Mouse (Mus musculus): ENCODE results near the gene Cd209d. TPM values are rescaled to one million over a fixed set of nuclear protein-coding genes. Genes with fewer than 3 reads are reported as not detected.
"Not testable (repeated sequence)": the region's sequence is repeated elsewhere in the genome, so short reads cannot be mapped to it uniquely, and the experiment has no call there.

Gene Cd209d
- 1 to 10 TPM in 1 of 2 experiments, under 1 TPM in 1; 0.41 to 2.1 TPM for total RNA-seq (2021)
- long read RNA-seq, experiment 1, partial matches to known transcripts, result 4 of 4 reads
- long read RNA-seq, experiment 1, other reads (novel, unspliced or antisense), result 0 of 4 reads
- long read RNA-seq, experiment 2, partial matches to known transcripts, result 4 of 4 reads
- long read RNA-seq, experiment 2, other reads (novel, unspliced or antisense), result 0 of 4 reads

DNA sequence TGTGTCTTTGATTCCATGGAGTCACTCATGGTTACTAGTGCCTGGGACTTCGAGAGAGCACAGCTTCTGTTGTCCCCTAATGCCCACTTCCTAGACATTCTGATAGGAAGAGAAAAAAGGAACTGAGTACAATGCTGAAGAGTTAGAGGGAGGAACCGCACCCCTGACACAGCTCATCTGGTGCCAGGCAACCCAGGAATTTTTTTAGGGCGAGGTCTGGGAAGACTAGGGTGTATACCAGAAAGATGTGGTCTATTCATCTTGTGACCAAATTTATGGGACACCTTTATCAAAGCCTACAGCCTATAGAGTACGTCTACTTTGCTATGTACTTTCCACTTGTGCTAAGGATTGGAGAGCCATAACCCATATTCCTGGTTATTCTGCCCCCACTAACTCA, at the start of gene Cd209d:
Gene Cd209d, minus strand, starts transcription at position 101 of the 400 bp plus-strand sequence.
- DNase-seq, result no peak

- DNase-seq, result no peak
These were observed 48.4 kb upstream of the Cd209d start, which contains the start of gene Cd209b for GRCm38 (mm10) chr8:3926744-3927143. Gene Cd209b (minus strand): TSS chr8:3926844.

GRCm38 (mm10) chr8:3876121-3876520, 2.2 kb downstream of the Cd209d start:
- no peak for DNase-seq

DNA sequence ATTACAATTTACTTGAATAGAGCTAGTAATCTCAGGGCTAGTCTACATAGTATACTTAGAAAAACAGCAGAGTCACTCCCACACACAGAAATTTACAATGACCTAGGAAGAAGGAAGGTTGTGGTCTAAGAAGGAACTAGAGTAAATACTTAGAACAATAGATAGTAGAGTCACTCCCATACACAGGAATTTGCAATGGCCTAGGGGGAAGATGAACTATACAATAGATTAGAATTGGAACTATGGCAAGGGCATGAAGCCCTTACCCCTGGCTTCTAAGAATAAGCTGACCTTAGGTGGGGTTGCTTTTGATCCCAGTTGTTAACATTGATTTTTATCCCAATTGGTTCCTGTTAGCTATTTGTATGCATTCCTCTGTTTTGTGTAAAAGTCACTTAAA, 15.6 kb downstream of the Cd209d start:
- not testable (repeated sequence) for DNase-seq

- DNase-seq, result no peak
These were observed 24.1 kb downstream of the Cd209d start, which contains the start of gene Cd209e for GRCm38 (mm10) chr8:3854209-3854608. Gene Cd209e (minus strand): TSS chr8:3854309.

Other genes starting within 250 kb of the Cd209d start
- 1 to 10 TPM; 1.2 to 1.9 TPM for gene Stxbp2, start 247.6 kb downstream of the Cd209d start, total RNA-seq (2021)
- 10 to 100 TPM in 1 of 2 experiments, under 1 TPM in 1; 0.97 to 24.5 TPM for gene Retn, start 222.8 kb downstream of the Cd209d start, total RNA-seq (2021)
- gene Mcemp1, start 212.8 kb downstream of the Cd209d start, total RNA-seq (2021), result not detected
- 1 to 10 TPM in 1 of 2 experiments, not detected in 1; 7.8 TPM for gene Fcor, start 206.2 kb downstream of the Cd209d start, total RNA-seq (2021)
- gene Trappc5, start 202.3 kb downstream of the Cd209d start, total RNA-seq (2021), result 10 to 100 TPM; 17.8 to 18.0 TPM
- under 1 TPM; 0.23 to 0.27 TPM for gene Fcer2a, start 184.4 kb downstream of the Cd209d start, total RNA-seq (2021)
- not detected for gene Clec4g, start 157.9 kb downstream of the Cd209d start, total RNA-seq (2021)
- gene Cd209a, start 129.6 kb downstream of the Cd209d start, total RNA-seq (2021), result not detected
- gene Cd209e, start 24.2 kb downstream of the Cd209d start, total RNA-seq (2021), result not detected
- 1 to 10 TPM; 1.5 to 3.7 TPM for gene Cd209b, start 48.3 kb upstream of the Cd209d start, total RNA-seq (2021)
- under 1 TPM in 1 of 2 experiments, not detected in 1; 0.27 TPM for gene Cd209c, start 76.2 kb upstream of the Cd209d start, total RNA-seq (2021)
- gene Cd209f, start 227.3 kb upstream of the Cd209d start, total RNA-seq (2021), result 1 to 10 TPM; 1.1 to 3.6 TPM